Mouse (Mus musculus) midbrain, embryonic 16.5 days (tissue): ENCODE results near the gene Xrn1. TPM values are rescaled to one million over a fixed set of nuclear protein-coding genes. Genes with fewer than 3 reads are reported as not detected.

Source experiments
- ATAC-seq: fragments of 200-750 bp; cut with Nextera tagmentation; 2 replicates; pipeline ENCODE4 v1.8.0; 2017; ENCODE audit warnings: moderate TSS enrichment
- H3K27ac ChIP-seq: fragments of 300-500 bp; sonication (generic); 2 replicates; pipeline ENCODE4 v1.5.1; 2014; ENCODE audit warnings: mild to moderate bottlenecking, low read length, mixed read lengths
- H3K27me3 ChIP-seq: fragments of 300-500 bp; sonication (generic); 2 replicates; pipeline ENCODE4 v1.6.1; 2014; ENCODE audit warnings: low read depth, low read length, mixed read lengths; ENCODE audit not compliant: control insufficient read depth, insufficient read depth
- H3K36me3 ChIP-seq: fragments of 300-500 bp; sonication (generic); 2 replicates; pipeline ENCODE4 v1.6.1; 2014; ENCODE audit warnings: mild to moderate bottlenecking, low read length, moderate library complexity, mixed read lengths; ENCODE audit not compliant: control insufficient read depth, insufficient read depth
- H3K4me1 ChIP-seq: fragments of 300-500 bp; sonication (generic); 2 replicates; pipeline ENCODE4 v1.6.1; 2014; ENCODE audit warnings: mild to moderate bottlenecking, low read length, mixed read lengths; ENCODE audit not compliant: control insufficient read depth, insufficient read depth
- H3K4me2 ChIP-seq: fragments of 300-500 bp; sonication (generic); 2 replicates; pipeline ENCODE4 v1.6.1; 2014; ENCODE audit warnings: mild to moderate bottlenecking, low read length, mixed read lengths
- H3K4me3 ChIP-seq: fragments of 300-500 bp; sonication (generic); 2 replicates; pipeline ENCODE4 v1.5.1; 2014; ENCODE audit warnings: low read depth, mild to moderate bottlenecking, low read length, moderate library complexity, mixed read lengths
- H3K9ac ChIP-seq: fragments of 300-500 bp; sonication (generic); 2 replicates; pipeline ENCODE4 v1.6.1; 2014; ENCODE audit warnings: low read depth, low read length, mixed read lengths
- H3K9me3 ChIP-seq: fragments of 300-500 bp; sonication (generic); replicated peaks from 2 replicates; pipeline ENCODE4 v1.6.1; 2014; ENCODE audit warnings: mild to moderate bottlenecking, low read length, mixed read lengths; ENCODE audit not compliant: control insufficient read depth, poor library complexity, severe bottlenecking
- WGBS: fragments of 180-500 bp; shearing (Covaris S2); extraction: QIAGEN DNeasy Blood & Tissue Kit; methylation state at CpG from one replicate; pipeline ENCODE4 v1.1.7; 2014; 5-methylcytosine and 5-hydroxymethylcytosine counted together
- polyA plus RNA-seq: library from polyadenylated mRNA; unstranded; fragments of >200 nt; fragmentation: Nextera tagmentation; extraction: Ambion mirVana; gene quantifications from 2 replicates; pipeline ENCODE4 v1.2.1, GENCODE M21; 2015

Gene Xrn1
- polyA plus RNA-seq, 1 experiment from 2014 or later = 14.4 TPM

DNA sequence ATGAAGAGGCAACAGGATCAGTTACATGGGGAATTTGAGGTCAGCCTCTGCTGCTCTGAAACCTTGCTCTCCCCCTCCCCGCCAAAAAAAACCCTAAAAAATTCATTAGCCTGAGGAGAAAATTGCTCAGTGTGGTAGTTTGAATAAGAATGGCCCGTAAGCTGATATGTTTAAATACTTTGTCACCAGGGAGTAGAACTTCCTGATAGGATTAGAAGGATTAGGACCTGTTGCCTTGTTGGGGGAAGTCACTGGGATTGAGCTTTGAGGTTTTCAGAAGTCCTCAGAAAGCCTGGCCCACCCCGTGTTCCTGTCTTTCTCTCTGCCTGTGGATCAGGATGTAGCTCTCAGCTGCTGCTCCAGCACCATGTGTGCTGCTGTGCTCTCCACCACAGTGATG is 73.4 kb downstream of the Xrn1 start:
- Histone ChIP-seq H3K36me3 (peaks cover 40% of the 10 kb centered on the region), H3K4me3 (no peak overlapping the region)
- no peak for ATAC-seq

DNA sequence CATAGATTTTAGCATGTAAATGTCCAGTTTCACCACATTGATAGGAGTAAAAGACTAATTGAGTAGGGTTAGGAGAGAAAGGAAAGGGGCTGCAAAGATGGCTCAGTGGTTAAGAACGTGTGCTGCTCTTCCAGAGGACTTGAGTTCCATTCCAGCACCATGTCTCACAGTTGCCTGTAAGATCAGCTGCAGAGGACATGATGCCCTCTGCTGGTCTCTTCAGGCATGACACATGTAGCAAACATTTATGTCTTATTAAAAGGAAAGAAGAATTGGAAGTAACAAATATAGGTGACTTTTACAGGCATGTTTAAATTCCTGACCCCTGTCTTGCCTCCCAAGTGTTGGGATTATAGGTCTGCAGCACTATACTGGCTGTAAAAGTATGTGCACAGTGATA is 74.3 kb downstream of the Xrn1 start:
- no peak for ATAC-seq
- Histone ChIP-seq H3K4me1 (no peaks in the 10 kb centered on the region), H3K4me2 (no peak overlapping the region), H3K4me3 (no peak overlapping the region), H3K9ac (no peak overlapping the region), H3K27ac (no peak overlapping the region), H3K9me3 (no peaks in the 10 kb centered on the region), H3K27me3 (no peaks in the 10 kb centered on the region), H3K36me3 (peaks cover 41% of the 10 kb centered on the region)
- 50% methylated on average over 1 of the region's 1 CpGs for WGBS

More for the DNA sequence above, 73.4 kb downstream of the Xrn1 start:
- H3K4me2 ChIP-seq = no peak overlapping the region
- no peaks in the 10 kb centered on the region for H3K27me3 ChIP-seq
- H3K27ac ChIP-seq = no peak overlapping the region
- H3K9ac ChIP-seq = no peak overlapping the region
- H3K9me3 ChIP-seq = no peaks in the 10 kb centered on the region
- WGBS = 18% methylated on average over 3 of the region's 3 CpGs
- H3K4me1 ChIP-seq = no peaks in the 10 kb centered on the region

DNA sequence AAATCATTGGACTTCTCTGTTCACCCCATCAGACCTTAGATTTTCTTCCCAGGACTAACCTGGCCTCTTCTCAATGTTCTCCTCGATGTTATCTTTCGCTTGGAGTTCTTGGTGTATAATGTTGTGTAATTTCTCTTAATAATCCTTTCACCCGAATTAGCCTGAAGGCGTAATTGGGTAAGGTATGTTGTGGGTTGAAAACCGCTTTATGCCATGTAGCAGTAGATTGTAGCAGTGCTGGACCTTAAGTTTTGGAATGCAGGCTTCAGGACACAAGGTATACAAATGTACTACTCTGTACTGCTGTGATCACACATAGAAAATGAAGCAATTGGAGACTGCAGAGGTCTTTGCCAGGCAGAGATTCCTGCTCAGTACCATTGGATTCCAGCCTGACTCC is 75.3 kb downstream of the Xrn1 start:
- H3K27me3 ChIP-seq = no peaks in the 10 kb centered on the region
- peaks cover 44% of the 10 kb centered on the region for H3K36me3 ChIP-seq
- H3K4me2 ChIP-seq = no peak overlapping the region
- no peak overlapping the region for H3K27ac ChIP-seq
- WGBS = 98% methylated on average over 5 of the region's 5 CpGs
- no peak overlapping the region for H3K4me3 ChIP-seq
- no peak overlapping the region for H3K9ac ChIP-seq
- no peak for ATAC-seq
- H3K4me1 ChIP-seq = no peaks in the 10 kb centered on the region
- no peaks in the 10 kb centered on the region for H3K9me3 ChIP-seq

DNA sequence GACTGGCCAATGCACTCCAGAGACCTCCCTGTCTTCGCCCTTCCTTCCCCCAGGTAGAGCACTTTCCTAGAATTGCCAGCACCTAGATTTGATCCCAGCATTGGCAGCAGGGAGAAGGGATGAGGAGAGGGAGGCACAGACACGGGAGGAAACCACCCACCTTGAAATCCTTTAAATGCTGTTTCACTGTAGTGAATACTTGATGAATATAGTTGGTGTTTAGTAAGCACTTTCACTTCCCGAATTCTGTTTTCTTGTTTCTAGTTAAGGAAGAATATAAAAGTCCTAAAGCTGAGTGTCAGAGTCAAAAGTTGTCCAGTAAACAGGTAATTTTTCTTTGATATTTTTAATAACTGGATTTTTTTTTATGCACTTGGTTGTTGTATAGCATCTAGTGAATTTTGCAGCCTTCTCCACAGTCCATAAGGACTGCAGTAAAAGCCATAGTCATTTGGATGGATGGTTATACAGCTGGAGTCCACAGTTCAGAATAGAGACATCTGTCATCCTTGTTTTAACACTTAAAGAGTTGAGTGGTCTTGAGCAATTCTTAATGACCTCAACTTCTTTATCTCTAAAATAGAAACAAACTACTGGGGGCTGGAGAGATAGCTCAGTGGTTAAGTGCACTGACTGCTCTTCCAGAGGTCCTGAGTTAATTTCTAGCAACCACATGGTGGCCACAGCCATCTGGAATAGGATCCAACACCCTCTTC is 81.0 kb downstream of the Xrn1 start:
- no peak for ATAC-seq
- WGBS = 85% methylated on average over 3 of the region's 3 CpGs
- no peak overlapping the region for H3K4me2 ChIP-seq
- H3K36me3 ChIP-seq = peaks cover 29% of the 10 kb centered on the region
- no peaks in the 10 kb centered on the region for H3K27me3 ChIP-seq
- H3K4me1 ChIP-seq = no peaks in the 10 kb centered on the region
- no peak overlapping the region for H3K27ac ChIP-seq
- H3K4me3 ChIP-seq = no peak overlapping the region
- H3K9me3 ChIP-seq = no peaks in the 10 kb centered on the region
- no peak overlapping the region for H3K9ac ChIP-seq

DNA sequence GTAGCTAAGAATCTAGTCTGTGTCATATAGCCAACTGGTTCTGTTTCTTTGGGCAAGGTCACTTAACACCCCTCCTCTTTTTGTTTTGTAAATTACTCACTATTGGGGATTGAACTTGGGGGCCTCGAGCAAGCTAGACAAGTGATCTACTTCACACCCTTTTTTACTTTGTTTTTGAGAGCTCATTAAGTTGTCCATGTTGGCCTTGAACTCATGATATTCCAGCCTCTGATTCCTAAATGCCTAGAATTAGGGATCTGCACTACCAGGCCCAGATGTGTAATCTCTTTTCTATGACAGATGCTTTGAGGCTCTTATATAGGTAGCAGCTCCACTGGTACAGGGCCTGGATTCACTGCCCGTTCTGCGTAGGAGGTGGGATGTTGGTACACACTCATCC is 89.7 kb downstream of the Xrn1 start:
- Histone ChIP-seq H3K27ac (no peak overlapping the region), H3K4me2 (no peak overlapping the region), H3K36me3 (peaks cover 46% of the 10 kb centered on the region), H3K4me1 (no peaks in the 10 kb centered on the region), H3K9ac (no peak overlapping the region), H3K27me3 (no peaks in the 10 kb centered on the region), H3K9me3 (no peaks in the 10 kb centered on the region), H3K4me3 (no peak overlapping the region)
- no peak for ATAC-seq
- WGBS = 97% methylated on average over 3 of the region's 3 CpGs

DNA sequence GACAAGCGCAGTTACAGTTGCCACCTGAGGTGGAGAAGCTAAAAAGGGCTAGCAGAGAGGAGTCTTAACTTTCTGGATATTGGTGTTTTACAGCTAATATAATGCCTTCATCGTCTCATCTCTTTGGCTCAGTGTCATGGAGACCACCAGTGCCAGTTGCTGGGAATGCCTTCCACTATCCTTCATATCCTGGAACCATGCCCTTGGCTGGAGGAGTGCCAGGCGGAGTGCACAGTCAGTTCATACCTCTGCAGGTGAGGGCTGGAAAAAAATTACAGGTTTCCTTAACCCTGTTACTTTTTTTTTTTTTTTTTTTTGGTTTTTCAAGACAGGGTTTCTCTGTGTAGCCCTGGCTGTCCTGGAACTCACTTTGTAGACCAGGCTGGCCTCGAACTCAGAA is 96.9 kb downstream of the Xrn1 start:
- ATAC-seq = no peak
- Histone ChIP-seq H3K9ac (no peak overlapping the region), H3K9me3 (no peaks in the 10 kb centered on the region), H3K27me3 (no peaks in the 10 kb centered on the region), H3K4me3 (no peak overlapping the region), H3K4me1 (no peaks in the 10 kb centered on the region), H3K36me3 (peaks cover 49% of the 10 kb centered on the region), H3K4me2 (no peak overlapping the region), H3K27ac (no peak overlapping the region)
- 97% methylated on average over 3 of the region's 4 CpGs for WGBS

DNA sequence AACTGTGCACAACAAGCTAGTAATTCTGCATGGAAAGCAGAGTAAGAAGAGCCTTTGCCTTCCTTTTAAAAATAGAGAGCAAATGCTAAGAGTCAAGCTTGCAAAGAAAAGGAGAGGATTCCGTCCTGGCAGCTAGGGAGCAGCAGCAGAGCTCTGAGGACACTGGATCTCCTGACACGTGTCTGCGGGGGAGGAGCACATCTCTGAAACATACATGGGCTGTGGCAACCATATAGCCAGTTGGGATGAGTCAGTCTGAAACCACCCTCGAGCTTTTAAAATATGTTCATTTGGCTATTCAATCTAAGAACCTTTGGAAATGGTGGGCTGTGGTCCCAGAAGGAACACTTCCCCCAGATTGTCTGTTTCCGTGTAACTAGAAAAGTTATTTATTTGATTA is 100.3 kb downstream of the Xrn1 start:
- no peaks in the 10 kb centered on the region for H3K4me1 ChIP-seq
- H3K9ac ChIP-seq = no peak overlapping the region
- 93% methylated on average over 5 of the region's 5 CpGs for whole genome bisulfite sequencing
- 0 out of 2 replicates have a peak, but pooled peaks cover 3% of the 10 kb centered on the region for H3K9me3 ChIP-seq
- H3K4me2 ChIP-seq = no peak overlapping the region
- no peak for ATAC-seq
- H3K4me3 ChIP-seq = no peak overlapping the region
- peaks cover 57% of the 10 kb centered on the region for H3K36me3 ChIP-seq
- no peaks in the 10 kb centered on the region for H3K27me3 ChIP-seq
- H3K27ac ChIP-seq = no peak overlapping the region

DNA sequence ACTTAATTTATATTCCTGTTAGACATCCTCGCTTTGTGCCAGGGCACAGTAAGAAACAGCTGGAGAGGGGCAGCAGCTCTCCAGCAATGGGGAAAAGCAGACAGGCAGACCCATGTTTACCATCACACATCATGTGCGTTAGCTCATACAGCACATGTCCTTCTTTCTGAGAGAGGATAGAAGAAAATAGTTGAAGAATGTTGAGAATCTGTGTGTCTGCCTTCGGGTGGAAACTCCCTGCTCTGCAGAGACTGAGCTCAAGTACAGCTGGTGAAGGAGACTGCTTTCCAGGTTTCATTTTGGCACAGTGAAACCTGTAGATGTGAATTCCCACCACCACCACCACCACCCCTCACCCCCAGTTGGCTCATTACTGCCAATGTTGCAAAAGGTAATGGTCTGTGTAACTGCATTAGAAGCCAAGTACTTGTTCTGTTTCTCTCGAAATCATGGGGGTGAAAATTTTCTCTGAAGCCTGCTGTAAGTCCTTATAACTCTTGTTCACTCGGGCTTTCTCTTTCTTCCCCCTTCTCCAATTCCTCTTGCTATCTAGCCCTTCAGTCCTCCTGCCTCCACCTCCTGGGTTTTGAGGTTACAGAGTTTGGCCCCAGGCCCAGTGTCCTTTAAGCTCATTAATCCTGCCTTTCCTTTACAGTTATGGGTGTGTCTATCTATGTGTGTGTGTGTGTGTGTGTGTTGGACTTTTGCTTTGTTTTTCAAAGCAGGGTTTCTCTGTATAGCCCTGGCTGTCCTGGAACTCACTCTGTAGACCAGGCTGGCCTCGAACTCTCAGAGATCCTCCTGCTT is 102.1 kb downstream of the Xrn1 start:
- 94% methylated on average over 6 of the region's 6 CpGs for WGBS
- H3K27me3 ChIP-seq = no peaks in the 10 kb centered on the region
- no peaks in the 10 kb centered on the region for H3K4me1 ChIP-seq
- 0 out of 2 replicates have a peak, but pooled peaks cover 3% of the 10 kb centered on the region for H3K9me3 ChIP-seq
- peaks cover 42% of the 10 kb centered on the region for H3K36me3 ChIP-seq
- no peak for ATAC-seq
- no peak overlapping the region for H3K9ac ChIP-seq
- no peak overlapping the region for H3K4me3 ChIP-seq
- H3K4me2 ChIP-seq = no peak overlapping the region
- H3K27ac ChIP-seq = no peak overlapping the region

DNA sequence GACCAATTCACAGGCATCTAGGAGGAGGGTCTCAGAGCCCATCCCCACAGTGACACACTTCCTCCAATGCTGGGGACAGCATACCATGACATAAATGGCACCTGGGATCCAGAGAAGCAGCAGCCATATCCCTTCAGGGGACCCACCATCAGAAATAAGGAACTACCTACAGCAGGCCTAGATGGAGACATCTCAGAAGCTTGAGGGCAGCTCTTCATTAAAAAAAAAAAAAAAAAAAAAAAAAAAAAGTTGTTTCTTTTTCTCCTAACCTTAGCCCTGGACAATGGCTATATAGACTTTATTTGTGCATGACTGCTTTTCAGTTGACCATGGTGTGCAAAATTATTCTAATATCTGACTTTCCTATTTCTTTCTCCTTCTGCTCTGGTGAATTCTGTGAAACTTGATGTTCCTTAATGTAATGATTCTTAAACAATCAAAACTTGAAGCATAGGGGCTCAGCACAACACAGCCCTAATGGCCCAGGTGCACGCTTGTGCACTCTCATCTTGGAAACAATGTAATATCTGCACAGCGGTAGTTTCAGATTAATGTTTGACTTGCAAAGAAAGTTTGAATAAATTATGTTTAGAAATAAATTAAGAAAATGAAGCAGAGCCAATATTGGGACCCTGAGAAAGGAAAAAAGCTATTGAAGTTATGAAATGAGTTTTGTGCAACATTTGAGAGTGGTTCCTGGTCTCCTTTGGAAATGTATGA is 108.7 kb downstream of the Xrn1 start:
- Histone ChIP-seq H3K9me3 (0 out of 2 replicates have a peak, but pooled peaks cover 2% of the 10 kb centered on the region), H3K4me2 (no peak overlapping the region), H3K4me3 (no peak overlapping the region), H3K27ac (no peak overlapping the region), H3K36me3 (peaks cover 11% of the 10 kb centered on the region), H3K4me1 (no peaks in the 10 kb centered on the region), H3K9ac (no peak overlapping the region), H3K27me3 (no peaks in the 10 kb centered on the region)
- ATAC-seq = no peak
- 93% methylated on average over 2 of the region's 2 CpGs for WGBS
